Mouse (Mus musculus) gastrocnemius, adult 2 months (tissue): ENCODE measurements around the gene Agrp. TPM values are rescaled to one million over a fixed set of nuclear protein-coding genes. Genes with fewer than 3 reads are reported as not detected.

ENCODE experiments used
- DNase-seq: peaks from one replicate; pipeline ENCODE4 v3.0.0; 2022
- H3K27ac ChIP-seq: fragments of 200-600 bp; 2 replicates; pipeline ENCODE4 v1.8.1; 2022; ENCODE audit warnings: mild to moderate bottlenecking
- H3K4me3 ChIP-seq: fragments of 200-600 bp; 2 replicates; pipeline ENCODE4 v1.8.1; 2022; ENCODE audit warnings: mild to moderate bottlenecking, moderate library complexity
- CTCF ChIP-seq: fragments of 200-600 bp; IDR thresholded peaks from 2 replicates; pipeline ENCODE4 v1.8.1; 2022; ENCODE audit warnings: antibody characterized with exemption, mild to moderate bottlenecking, moderate library complexity
- intact Hi-C: fragments of 180-260 bp; cut with DNase I; formaldehyde crosslinking; loops from one replicate; pipeline ENCODE4 v1.15.1; 2025
- long read RNA-seq, 2 experiments: library from polyadenylated mRNA; stranded (forward); transcript quantifications; one replicate each; pipeline ENCODE4 v2.0.0; 2021
- total RNA-seq, 2 experiments: library from RNA; stranded (reverse); gene quantifications; 2 replicates each; pipeline ENCODE4 v1.2.3; 2021

The Agrp gene
- total RNA-seq = under 1 TPM in 1 of 2 experiments, not detected in 1; 0.75 TPM
- long read RNA-seq, experiment 1, partial matches to known transcripts = 0 of 4 reads
- long read RNA-seq, experiment 1, other reads (novel, unspliced or antisense) = 2 of 4 reads
- long read RNA-seq, experiment 2, partial matches to known transcripts = 0 of 3 reads
- long read RNA-seq, experiment 2, other reads (novel, unspliced or antisense) = 3 of 3 reads

GRCm38 (mm10) chr8:105636963-105637510 is at the start of gene Agrp:
Agrp (minus strand) TSS chr8:105637393.
- no peak for TF ChIP-seq CTCF
- Histone ChIP-seq H3K27ac (peak within 1 kb of the TSS; percentile 95), H3K4me3 (peak within 1 kb of the TSS; percentile 93)
- intact Hi-C loops = loop anchor here (2.0 kb wide), 1 partner anchor 48 kb away; no protein-coding TSS in a partner anchor
- peak; percentile 69 for DNase-seq

- H3K27ac ChIP-seq = no peak overlapping the region
- TF ChIP-seq CTCF = no peak
- intact Hi-C loops = loop anchor here (10.0 kb wide), 1 partner anchor 92 kb away; no protein-coding TSS in a partner anchor
- no peak overlapping the region for H3K4me3 ChIP-seq
- DNase-seq = no peak
Measured at GRCm38 (mm10) chr8:105686551-105686950, 49.4 kb upstream of the Agrp start.

- peak; percentile 80 for DNase-seq
- TF ChIP-seq CTCF = peak; percentile 93
- Histone ChIP-seq H3K27ac (no peak within 1 kb of the TSS), H3K4me3 (peak within 1 kb of the TSS; percentile 55)
- intact Hi-C loops = loop anchor here (2.0 to 10.0 kb wide), 4 partner anchors 49 to 119 kb away; partner anchors contain the start of genes Agrp, Atp6v0d1 and Ctcf
Measured at GRCm38 (mm10) chr8:105685796-105686308, 48.7 kb upstream of the Agrp start, which contains the start of gene Carmil2. Carmil2 (plus strand) TSS chr8:105686274.

- DNase-seq = no peak
- no peak overlapping the region for H3K4me3 ChIP-seq
- no peak for TF ChIP-seq CTCF
- intact Hi-C loops = loop anchor here (2.0 to 10.0 kb wide), 4 partner anchors 49 to 119 kb away; partner anchors contain the start of genes Agrp, Atp6v0d1 and Ctcf
- no peak overlapping the region for H3K27ac ChIP-seq
Measured at GRCm38 (mm10) chr8:105685325-105685724, 48.1 kb upstream of the Agrp start.

- TF ChIP-seq CTCF = peak; percentile 33
- no peak overlapping the region for H3K4me3 ChIP-seq
- no peak for DNase-seq
- no peak overlapping the region for H3K27ac ChIP-seq
- intact Hi-C loops = no loop called here
Measured at GRCm38 (mm10) chr8:105677891-105678290, 40.7 kb upstream of the Agrp start.

GRCm38 (mm10) chr8:105661167-105661566 is 24.0 kb upstream of the Agrp start:
- no peak overlapping the region for H3K4me3 ChIP-seq
- TF ChIP-seq CTCF = peak; percentile 61
- no peak overlapping the region for H3K27ac ChIP-seq
- intact Hi-C loops = no loop called here
- peak; percentile 26 for DNase-seq

GRCm38 (mm10) chr8:105657641-105658040 is 20.4 kb upstream of the Agrp start:
- intact Hi-C loops = no loop called here
- Histone ChIP-seq H3K27ac (no peak overlapping the region), H3K4me3 (no peak overlapping the region)
- no peak for TF ChIP-seq CTCF
- no peak for DNase-seq

- intact Hi-C loops = no loop called here
- H3K27ac ChIP-seq = no peak overlapping the region
Measured at GRCm38 (mm10) chr8:105648929-105649328, 11.7 kb upstream of the Agrp start.

GRCm38 (mm10) chr8:105645205-105645604 is 8.0 kb upstream of the Agrp start:
- Histone ChIP-seq H3K4me3 (no peak overlapping the region), H3K27ac (no peak overlapping the region)
- TF ChIP-seq CTCF = no peak
- intact Hi-C loops = no loop called here
- DNase-seq = no peak

More at GRCm38 (mm10) chr8:105648929-105649328, 11.7 kb upstream of the Agrp start:
- no peak for TF ChIP-seq CTCF
- no peak for DNase-seq
- H3K4me3 ChIP-seq = no peak overlapping the region

- intact Hi-C loops = no loop called here
- no peak for TF ChIP-seq CTCF
- H3K4me3 ChIP-seq = no peak overlapping the region
Measured at GRCm38 (mm10) chr8:105640511-105640910, 3.3 kb upstream of the Agrp start.

GRCm38 (mm10) chr8:105639835-105640234 is 2.6 kb upstream of the Agrp start:
- Histone ChIP-seq H3K27ac (peak overlapping the region; percentile 9; the same call in 1 of the 2 replicates), H3K4me3 (no peak overlapping the region)
- no peak for TF ChIP-seq CTCF
- intact Hi-C loops = no loop called here
- no peak for DNase-seq

More at GRCm38 (mm10) chr8:105640511-105640910, 3.3 kb upstream of the Agrp start:
- DNase-seq = no peak
- no peak overlapping the region for H3K27ac ChIP-seq

GRCm38 (mm10) chr8:105638510-105638909 is 1.3 kb upstream of the Agrp start:
- no peak for DNase-seq
- intact Hi-C loops = no loop called here
- TF ChIP-seq CTCF = no peak
- peak overlapping the region; percentile 93 for H3K4me3 ChIP-seq
- peak overlapping the region; percentile 95 for H3K27ac ChIP-seq

GRCm38 (mm10) chr8:105637601-105638041 is 428 bp upstream of the Agrp start:
- intact Hi-C loops = loop anchor here (2.0 kb wide), 1 partner anchor 47 kb away; no protein-coding TSS in a partner anchor
- no peak for DNase-seq
- Histone ChIP-seq H3K27ac (peak overlapping the region; percentile 95), H3K4me3 (peak overlapping the region; percentile 93)
- no peak for TF ChIP-seq CTCF
